Mouse (Mus musculus) ovary, postnatal 10 days (tissue): ENCODE data around the gene Abca12.

Source experiments
- DNase-seq: peaks from one replicate; pipeline ENCODE4 v3.0.0; 2022; ENCODE audit warnings: low spot score

The Abca12 gene

DNA sequence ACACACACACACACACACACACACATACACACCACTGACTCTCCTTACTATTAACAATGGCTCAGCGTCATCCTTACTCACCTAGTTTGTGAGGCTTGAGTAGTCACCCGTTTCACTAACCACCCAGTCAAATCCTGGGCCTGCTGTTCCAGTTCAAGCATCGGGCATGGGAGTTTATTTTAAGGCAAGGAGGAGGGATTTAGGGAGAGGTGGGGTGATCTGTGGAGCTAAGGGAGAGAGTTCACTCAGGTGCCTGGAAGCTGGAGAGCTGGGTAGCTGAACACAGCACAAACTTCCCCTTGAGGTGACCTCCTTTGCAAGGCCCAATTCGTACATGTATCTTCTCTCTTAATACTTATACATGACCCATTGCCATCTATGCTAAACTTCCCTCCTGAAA lies 219.4 kb downstream of the Abca12 start:
- no peak for DNase-seq

- no peak for DNase-seq
Measured at GRCm38 (mm10) chr1:71193931-71194330, 220.8 kb downstream of the Abca12 start.
